Mouse (Mus musculus) bone marrow, adult 2 months (tissue): ENCODE measurements around the gene Cdc6.

ENCODE experiments used
- CTCF ChIP-seq: fragments of 200-500 bp; IDR thresholded peaks from 2 replicates; pipeline ENCODE4 v1.5.1; 2011; ENCODE audit warnings: low read length, control low read depth; ENCODE audit not compliant: control insufficient read depth, insufficient read depth
- POLR2A ChIP-seq: fragments of 200-500 bp; IDR thresholded peaks from 2 replicates; pipeline ENCODE4 v1.6.1; 2011; ENCODE audit warnings: low read depth, mild to moderate bottlenecking, control low read depth, low read length, borderline replicate concordance; ENCODE audit not compliant: control insufficient read depth

DNA sequence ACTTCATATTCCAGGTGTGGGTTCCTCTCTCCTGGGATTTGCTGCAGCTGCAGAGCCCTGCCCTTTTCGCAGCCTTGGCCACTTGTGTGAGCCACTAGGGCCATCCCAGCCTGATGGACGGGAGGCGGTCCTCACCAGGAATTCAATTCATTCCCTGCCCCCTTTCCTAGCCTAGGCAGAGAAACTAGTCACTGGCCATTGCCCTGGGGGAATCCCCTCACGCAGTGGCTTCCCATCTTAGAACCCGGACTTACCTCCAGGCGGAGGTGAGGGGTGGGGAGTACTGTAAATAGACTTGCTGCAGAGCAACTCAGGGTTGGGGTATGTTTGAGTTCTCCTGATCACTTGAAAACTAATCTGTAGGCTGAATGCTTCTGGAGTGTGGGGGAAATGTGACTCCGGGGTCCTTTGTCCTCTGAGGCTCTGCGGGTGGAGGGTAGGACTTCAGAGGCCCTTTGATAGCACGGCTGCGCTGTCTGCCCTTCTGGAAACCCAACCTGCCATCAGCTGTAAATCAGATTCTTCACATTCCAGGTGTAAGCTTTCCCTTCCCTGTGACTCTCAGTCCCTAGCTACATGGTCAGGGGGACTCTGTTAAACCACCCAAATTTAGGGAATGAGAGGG lies 4.9 kb upstream of the Cdc6 start:
- TF ChIP-seq CTCF = no peak
- no peak for TF ChIP-seq POLR2A
